Mouse (Mus musculus): ENCODE measurements around the gene Pcbd1. TPM values are rescaled to one million over a fixed set of nuclear protein-coding genes. Genes with fewer than 3 reads are reported as not detected.

Gene Pcbd1
- 130 and 137 TPM in 2 replicates for polyA plus RNA-seq (2014; fragmentation: Nextera tagmentation; extraction: Ambion mirVana)

- Histone ChIP-seq H3K9me3 (ENCODE audit: control insufficient read depth, low read length) (no peaks in the 10 kb centered on the region), H3K27me3 (replicated peaks; ENCODE audit: control insufficient read depth, insufficient read depth, low read length) (no peaks in the 10 kb centered on the region), H3K4me3 (ENCODE audit: low read depth, low read length) (peak within 1 kb of the TSS; percentile 57), H3K27ac (ENCODE audit: low read depth, low read length) (peak within 1 kb of the TSS; percentile 84), H3K4me2 (peak within 1 kb of the TSS; percentile 91), H3K36me3 (ENCODE audit: control insufficient read depth, insufficient read depth, low read length) (no peaks in the 10 kb centered on the region), H3K4me1 (replicated peaks; ENCODE audit: control insufficient read depth, insufficient read depth, low read length) (peaks cover 9% of the 10 kb centered on the region), H3K9ac (ENCODE audit: low read depth, low read length) (peak within 1 kb of the TSS; percentile 83)
- DNase-seq (ENCODE audit: low spot score) = peak; percentile 75
- ATAC-seq (replicated peaks; ENCODE audit: low FRiP score) = peak; percentile 70
- WGBS = 6% methylated on average over 32 of the region's 33 CpGs
These were observed at the start of gene Pcbd1 for GRCm38 (mm10) chr10:61089170-61090142. Gene Pcbd1, plus strand, starts transcription at chr10:61089331.

- H3K4me1 ChIP-seq (replicated peaks; ENCODE audit: control insufficient read depth, insufficient read depth, low read length) = no peaks in the 10 kb centered on the region
- H3K27ac ChIP-seq (ENCODE audit: low read depth, low read length) = no peak overlapping the region
- DNase-seq (ENCODE audit: low spot score) (no peak), ATAC-seq (replicated peaks; ENCODE audit: low FRiP score) (peak; percentile 76)
- no peaks in the 10 kb centered on the region for H3K9me3 ChIP-seq (ENCODE audit: control insufficient read depth, low read length)
- WGBS = 52% methylated on average over 12 of the region's 12 CpGs
- H3K9ac ChIP-seq (ENCODE audit: low read depth, low read length) = no peak overlapping the region; the same call in 1 of the 2 replicates
- H3K36me3 ChIP-seq (ENCODE audit: control insufficient read depth, insufficient read depth, low read length) = no peaks in the 10 kb centered on the region
- no peak overlapping the region for H3K4me2 ChIP-seq
- H3K27me3 ChIP-seq (replicated peaks; ENCODE audit: control insufficient read depth, insufficient read depth, low read length) = no peaks in the 10 kb centered on the region
- H3K4me3 ChIP-seq (ENCODE audit: low read depth, low read length) = no peak overlapping the region
These were observed 49.5 kb upstream of the Pcbd1 start for GRCm38 (mm10) chr10:61039657-61040056.

GRCm38 (mm10) chr10:61045081-61045480, 44.0 kb upstream of the Pcbd1 start:
- ATAC-seq (replicated peaks; ENCODE audit: low FRiP score) = no peak; the same call in 1 of the 2 replicates
- Histone ChIP-seq H3K9me3 (ENCODE audit: control insufficient read depth, low read length) (no peaks in the 10 kb centered on the region), H3K36me3 (ENCODE audit: control insufficient read depth, insufficient read depth, low read length) (no peaks in the 10 kb centered on the region), H3K4me2 (no peak overlapping the region), H3K27ac (ENCODE audit: low read depth, low read length) (no peak overlapping the region), H3K9ac (ENCODE audit: low read depth, low read length) (no peak overlapping the region), H3K27me3 (replicated peaks; ENCODE audit: control insufficient read depth, insufficient read depth, low read length) (no peaks in the 10 kb centered on the region), H3K4me1 (replicated peaks; ENCODE audit: control insufficient read depth, insufficient read depth, low read length) (no peaks in the 10 kb centered on the region), H3K4me3 (ENCODE audit: low read depth, low read length) (no peak overlapping the region)
- 21% methylated on average over 8 of the region's 8 CpGs for WGBS
- DNase-seq (ENCODE audit: low spot score) = no peak

- no peak for ATAC-seq (replicated peaks; ENCODE audit: low FRiP score)
- H3K4me3 ChIP-seq (ENCODE audit: low read depth, low read length) = no peak overlapping the region
- WGBS = 53% methylated on average over 14 of the region's 14 CpGs
- no peaks in the 10 kb centered on the region for H3K27me3 ChIP-seq (replicated peaks; ENCODE audit: control insufficient read depth, insufficient read depth, low read length)
- H3K9me3 ChIP-seq (ENCODE audit: control insufficient read depth, low read length) = 0 out of 2 replicates have a peak, but pooled peaks cover 2% of the 10 kb centered on the region
- peak; percentile 45 for DNase-seq (ENCODE audit: low spot score)
- no peak overlapping the region for H3K27ac ChIP-seq (ENCODE audit: low read depth, low read length)
- no peak overlapping the region for H3K4me2 ChIP-seq
- no peaks in the 10 kb centered on the region for H3K4me1 ChIP-seq (replicated peaks; ENCODE audit: control insufficient read depth, insufficient read depth, low read length)
- no peaks in the 10 kb centered on the region for H3K36me3 ChIP-seq (ENCODE audit: control insufficient read depth, insufficient read depth, low read length)
- no peak overlapping the region for H3K9ac ChIP-seq (ENCODE audit: low read depth, low read length)
These were observed 37.0 kb upstream of the Pcbd1 start for GRCm38 (mm10) chr10:61051993-61052613.

- 90% methylated on average over 7 of the region's 7 CpGs for WGBS
- Histone ChIP-seq H3K27ac (ENCODE audit: low read depth, low read length) (no peak overlapping the region), H3K9ac (ENCODE audit: low read depth, low read length) (no peak overlapping the region), H3K9me3 (ENCODE audit: control insufficient read depth, low read length) (0 out of 2 replicates have a peak, but pooled peaks cover 2% of the 10 kb centered on the region), H3K27me3 (replicated peaks; ENCODE audit: control insufficient read depth, insufficient read depth, low read length) (no peaks in the 10 kb centered on the region), H3K36me3 (ENCODE audit: control insufficient read depth, insufficient read depth, low read length) (no peaks in the 10 kb centered on the region), H3K4me2 (no peak overlapping the region), H3K4me1 (replicated peaks; ENCODE audit: control insufficient read depth, insufficient read depth, low read length) (no peaks in the 10 kb centered on the region; the same call in 1 of the 2 replicates), H3K4me3 (ENCODE audit: low read depth, low read length) (no peak overlapping the region)
- DNase-seq (ENCODE audit: low spot score) = no peak
- no peak for ATAC-seq (replicated peaks; ENCODE audit: low FRiP score)
These were observed 32.5 kb upstream of the Pcbd1 start for GRCm38 (mm10) chr10:61056661-61057060.

GRCm38 (mm10) chr10:61059101-61059500, 30.0 kb upstream of the Pcbd1 start:
- Histone ChIP-seq H3K27me3 (replicated peaks; ENCODE audit: control insufficient read depth, insufficient read depth, low read length) (no peaks in the 10 kb centered on the region), H3K4me1 (replicated peaks; ENCODE audit: control insufficient read depth, insufficient read depth, low read length) (no peaks in the 10 kb centered on the region; the same call in 1 of the 2 replicates), H3K9me3 (ENCODE audit: control insufficient read depth, low read length) (0 out of 2 replicates have a peak, but pooled peaks cover 2% of the 10 kb centered on the region), H3K36me3 (ENCODE audit: control insufficient read depth, insufficient read depth, low read length) (no peaks in the 10 kb centered on the region), H3K4me2 (no peak overlapping the region), H3K27ac (ENCODE audit: low read depth, low read length) (no peak overlapping the region), H3K4me3 (ENCODE audit: low read depth, low read length) (no peak overlapping the region), H3K9ac (ENCODE audit: low read depth, low read length) (no peak overlapping the region)
- WGBS = no CpG with 5 or more reads among the region's 1 CpGs
- ATAC-seq (replicated peaks; ENCODE audit: low FRiP score) = no peak
- no peak for DNase-seq (ENCODE audit: low spot score)

GRCm38 (mm10) chr10:61059543-61060110, 29.5 kb upstream of the Pcbd1 start:
- no peak overlapping the region for H3K9ac ChIP-seq (ENCODE audit: low read depth, low read length)
- 0 out of 2 replicates have a peak, but pooled peaks cover 2% of the 10 kb centered on the region for H3K9me3 ChIP-seq (ENCODE audit: control insufficient read depth, low read length)
- no peaks in the 10 kb centered on the region for H3K27me3 ChIP-seq (replicated peaks; ENCODE audit: control insufficient read depth, insufficient read depth, low read length)
- WGBS = 31% methylated on average over 6 of the region's 6 CpGs
- H3K27ac ChIP-seq (ENCODE audit: low read depth, low read length) = no peak overlapping the region
- H3K4me3 ChIP-seq (ENCODE audit: low read depth, low read length) = no peak overlapping the region
- no peak overlapping the region for H3K4me2 ChIP-seq
- ATAC-seq (replicated peaks; ENCODE audit: low FRiP score) (no peak), DNase-seq (ENCODE audit: low spot score) (no peak)
- H3K4me1 ChIP-seq (replicated peaks; ENCODE audit: control insufficient read depth, insufficient read depth, low read length) = no peaks in the 10 kb centered on the region; the same call in 1 of the 2 replicates
- H3K36me3 ChIP-seq (ENCODE audit: control insufficient read depth, insufficient read depth, low read length) = no peaks in the 10 kb centered on the region

GRCm38 (mm10) chr10:61063271-61063864, 25.8 kb upstream of the Pcbd1 start:
- ATAC-seq (replicated peaks; ENCODE audit: low FRiP score) = no peak
- H3K9ac ChIP-seq (ENCODE audit: low read depth, low read length) = no peak overlapping the region

More at GRCm38 (mm10) chr10:61063271-61063864, 25.8 kb upstream of the Pcbd1 start:
- Histone ChIP-seq H3K4me1 (replicated peaks; ENCODE audit: control insufficient read depth, insufficient read depth, low read length) (peaks cover 11% of the 10 kb centered on the region), H3K9me3 (ENCODE audit: control insufficient read depth, low read length) (no peaks in the 10 kb centered on the region), H3K4me3 (ENCODE audit: low read depth, low read length) (no peak overlapping the region), H3K36me3 (ENCODE audit: control insufficient read depth, insufficient read depth, low read length) (no peaks in the 10 kb centered on the region), H3K27me3 (replicated peaks; ENCODE audit: control insufficient read depth, insufficient read depth, low read length) (no peaks in the 10 kb centered on the region), H3K4me2 (no peak overlapping the region), H3K27ac (ENCODE audit: low read depth, low read length) (no peak overlapping the region)
- no peak for DNase-seq (ENCODE audit: low spot score)
- WGBS = 86% methylated on average over 10 of the region's 10 CpGs

Data from liver, embryonic 11.5 days (tissue).